Mouse (Mus musculus): ENCODE measurements around the gene Epb41l5. TPM values are rescaled to one million over a fixed set of nuclear protein-coding genes. Genes with fewer than 3 reads are reported as not detected.

Gene Epb41l5
- polyA plus RNA-seq, 1 experiment from 2014 or later = 27.9 TPM

GRCm38 (mm10) chr1:119642367-119642766, 6.4 kb downstream of the Epb41l5 start:
- ATAC-seq (no peak), DNase-seq (ENCODE audit: low read depth, low spot score) (no peak)
- H3K27me3 ChIP-seq = no peaks in the 10 kb centered on the region
- POLR2A ChIA-PET = no interaction called here
- in situ Hi-C loops (cut with MboI; ENCODE audit: low pct_unique_long_range_greater_than_20kb) = no loop called here
- CTCF ChIA-PET = interaction anchor here (0.9 to 1.1 kb wide), 2 partner anchors 12 to 93 kb away, joined by 3 read pairs; no protein-coding TSS in a partner anchor
- TF ChIP-seq CTCF (IDR thresholded peaks at IDR 0.05) = peak; percentile 54

GRCm38 (mm10) chr1:119641090-119641812, 7.5 kb downstream of the Epb41l5 start:
- CTCF ChIA-PET = interaction anchor here (0.9 kb wide), 1 partner anchor 93 kb away, joined by 4 read pairs; no protein-coding TSS in a partner anchor
- in situ Hi-C loops (cut with MboI; ENCODE audit: low pct_unique_long_range_greater_than_20kb) = no loop called here
- ATAC-seq (no peak), DNase-seq (ENCODE audit: low read depth, low spot score) (no peak)
- no peaks in the 10 kb centered on the region for H3K27me3 ChIP-seq
- POLR2A ChIA-PET = no interaction called here
- TF ChIP-seq CTCF (IDR thresholded peaks at IDR 0.05) = no peak

GRCm38 (mm10) chr1:119640006-119640405, 8.8 kb downstream of the Epb41l5 start:
- peak; percentile 23 for ATAC-seq
- CTCF ChIA-PET = interaction anchor here (0.7 kb wide), 1 partner anchor 9 kb away, joined by 3 read pairs; the partner anchor contains the start of gene Epb41l5
- TF ChIP-seq CTCF (IDR thresholded peaks at IDR 0.05) = no peak
- no peaks in the 10 kb centered on the region for H3K27me3 ChIP-seq
- in situ Hi-C loops (cut with MboI; ENCODE audit: low pct_unique_long_range_greater_than_20kb) = no loop called here
- DNase-seq (ENCODE audit: low read depth, low spot score) = no peak
- POLR2A ChIA-PET = no interaction called here

GRCm38 (mm10) chr1:119637188-119638023, 11.4 kb downstream of the Epb41l5 start:
- ATAC-seq = peak; percentile 28
- no peaks in the 10 kb centered on the region for H3K27me3 ChIP-seq
- in situ Hi-C loops (cut with MboI; ENCODE audit: low pct_unique_long_range_greater_than_20kb) = no loop called here
- POLR2A ChIA-PET = interaction anchor here (0.6 kb wide), 1 partner anchor 19 kb away, joined by 5 read pairs; no protein-coding TSS in a partner anchor
- no peak for TF ChIP-seq CTCF (IDR thresholded peaks at IDR 0.05)
- CTCF ChIA-PET = interaction anchor here (1.2 to 2.0 kb wide), 5 partner anchors 8 to 67 kb away, joined by 3 to 5 read pairs (median 4); no protein-coding TSS in a partner anchor
- no peak for DNase-seq (ENCODE audit: low read depth, low spot score)

GRCm38 (mm10) chr1:119634746-119635145, 14.1 kb downstream of the Epb41l5 start:
- ChIA-PET CTCF (no interaction called here), POLR2A (no interaction called here)
- TF ChIP-seq CTCF (IDR thresholded peaks at IDR 0.05) = no peak
- H3K27me3 ChIP-seq = no peaks in the 10 kb centered on the region
- DNase-seq (ENCODE audit: low read depth, low spot score) (no peak), ATAC-seq (no peak)
- in situ Hi-C loops (cut with MboI; ENCODE audit: low pct_unique_long_range_greater_than_20kb) = no loop called here

- in situ Hi-C loops (cut with MboI; ENCODE audit: low pct_unique_long_range_greater_than_20kb) = no loop called here
- no peak for TF ChIP-seq CTCF (IDR thresholded peaks at IDR 0.05)
- ChIA-PET POLR2A (interaction anchor here (0.6 kb wide), 1 partner anchor 21 kb away, joined by 3 read pairs; no protein-coding TSS in a partner anchor), CTCF (no interaction called here)
- DNase-seq (ENCODE audit: low read depth, low spot score) (no peak), ATAC-seq (no peak)
- H3K27me3 ChIP-seq = no peaks in the 10 kb centered on the region
Observed at GRCm38 (mm10) chr1:119630428-119630827, 18.4 kb downstream of the Epb41l5 start.

GRCm38 (mm10) chr1:119626837-119627236, 22.0 kb downstream of the Epb41l5 start:
- ChIA-PET POLR2A (no interaction called here), CTCF (interaction anchor here (0.9 kb wide), 1 partner anchor 30 kb away, joined by 3 read pairs; no protein-coding TSS in a partner anchor)
- no peaks in the 10 kb centered on the region for H3K27me3 ChIP-seq
- ATAC-seq = no peak
- in situ Hi-C loops (cut with MboI; ENCODE audit: low pct_unique_long_range_greater_than_20kb) = no loop called here
- no peak for TF ChIP-seq CTCF (IDR thresholded peaks at IDR 0.05)
- DNase-seq (ENCODE audit: low read depth, low spot score) = no peak

- no peak for TF ChIP-seq CTCF (IDR thresholded peaks at IDR 0.05)
- CTCF ChIA-PET = interaction anchor here (0.9 kb wide), 1 partner anchor 9 kb away, joined by 3 read pairs; no protein-coding TSS in a partner anchor
Observed at GRCm38 (mm10) chr1:119624444-119624843, 24.4 kb downstream of the Epb41l5 start.

GRCm38 (mm10) chr1:119605396-119605795, 43.4 kb downstream of the Epb41l5 start:
- ChIA-PET CTCF (interaction anchor here (1.2 kb wide), 1 partner anchor 12 kb away, joined by 3 read pairs; no protein-coding TSS in a partner anchor), POLR2A (no interaction called here)
- no peaks in the 10 kb centered on the region for H3K27me3 ChIP-seq
- DNase-seq (ENCODE audit: low read depth, low spot score) = no peak
- TF ChIP-seq CTCF (IDR thresholded peaks at IDR 0.05) = no peak
- in situ Hi-C loops (cut with MboI; ENCODE audit: low pct_unique_long_range_greater_than_20kb) = no loop called here
- ATAC-seq = no peak

More at GRCm38 (mm10) chr1:119624444-119624843, 24.4 kb downstream of the Epb41l5 start:
- ATAC-seq (no peak), DNase-seq (ENCODE audit: low read depth, low spot score) (no peak)
- no peaks in the 10 kb centered on the region for H3K27me3 ChIP-seq
- POLR2A ChIA-PET = no interaction called here
- in situ Hi-C loops (cut with MboI; ENCODE audit: low pct_unique_long_range_greater_than_20kb) = no loop called here

GRCm38 (mm10) chr1:119602448-119602847, 46.4 kb downstream of the Epb41l5 start:
- H3K27me3 ChIP-seq = no peaks in the 10 kb centered on the region
- ChIA-PET CTCF (no interaction called here), POLR2A (no interaction called here)
- ATAC-seq = no peak
- no peak for DNase-seq (ENCODE audit: low read depth, low spot score)
- TF ChIP-seq CTCF (IDR thresholded peaks at IDR 0.05) = no peak
- in situ Hi-C loops (cut with MboI; ENCODE audit: low pct_unique_long_range_greater_than_20kb) = no loop called here

Data from Patski (cell line).